Mouse (Mus musculus): ENCODE results near the gene Ndrg3.
"Not testable (repeated sequence)": the region's sequence is repeated elsewhere in the genome, so short reads cannot be mapped to it uniquely, and the experiment has no call there.

DNA sequence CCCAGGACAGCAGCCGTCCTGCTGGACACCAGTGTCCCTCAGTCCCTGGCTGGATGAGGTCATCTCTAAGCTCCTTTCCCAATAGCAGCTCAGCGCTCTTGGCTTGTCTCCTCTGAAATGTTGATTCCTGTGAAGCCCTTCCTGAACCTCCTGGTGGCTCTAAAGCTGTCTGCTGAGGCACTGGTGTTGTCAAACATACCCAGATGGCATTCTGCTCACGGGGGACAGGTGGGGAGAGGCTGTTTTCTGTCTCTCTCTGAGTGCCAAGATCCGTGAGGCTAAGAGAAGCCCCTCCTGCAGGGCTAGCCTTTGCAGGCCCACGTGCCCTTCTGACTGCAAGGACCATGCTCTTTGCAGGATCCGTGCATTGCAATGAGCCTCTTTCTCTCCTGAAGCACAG, 51.9 kb downstream of the Ndrg3 start:
- not testable (repeated sequence) for TF ChIP-seq CTCF (IDR thresholded peaks at IDR 0.05; ENCODE audit: borderline replicate concordance, control insufficient read depth, extremely low read depth, insufficient read depth, low read length, poor library complexity); POLR2A (IDR thresholded peaks at IDR 0.05; ENCODE audit: control insufficient read depth, extremely low read depth, insufficient read depth, low read length, poor library complexity)

Measured in thymus, adult 2 months (tissue).